Mouse (Mus musculus): Measurements from ENCODE around the gene Tapbp.

- TF ChIP-seq USF1 (IDR thresholded peaks at IDR 0.05; ENCODE audit: low read depth) (no peak), TCF12 (IDR thresholded peaks at IDR 0.05; ENCODE audit: insufficient read depth, poor library complexity, severe bottlenecking) (no peak), MYOD1 (IDR thresholded peaks at IDR 0.05; ENCODE audit: control insufficient read depth in 1 of 3, insufficient read length in 2 of 3, low read depth in 2 of 3) (no peak), POLR2A (IDR thresholded peaks at IDR 0.05; ENCODE audit: insufficient read length, low read depth) (no peak), MAX (IDR thresholded peaks at IDR 0.05; ENCODE audit: low read depth) (no peak), POLR2AphosphoS2 (IDR thresholded peaks at IDR 0.05; ENCODE audit: insufficient read length, low read depth) (no peak), REST (IDR thresholded peaks at IDR 0.05; ENCODE audit: insufficient read depth, insufficient read length) (no peak), CEBPB (IDR thresholded peaks at IDR 0.05; ENCODE audit: insufficient read depth, poor library complexity, severe bottlenecking) (no peak), MYOG (IDR thresholded peaks at IDR 0.05; ENCODE audit: control insufficient read depth in 1 of 3, insufficient read depth in 1 of 3, insufficient read length in 2 of 3, low read depth in 2 of 3) (no peak)
These were observed 41.8 kb downstream of the Tapbp start for GRCm38 (mm10) chr17:33957493-33957892.
